Mouse (Mus musculus) central nervous system, embryonic 11.5 days (tissue): Measurements from ENCODE around the gene Mrps14. TPM values are rescaled to one million over a fixed set of nuclear protein-coding genes. Genes with fewer than 3 reads are reported as not detected.

ENCODE experiments used
- polyA plus RNA-seq: library from polyadenylated mRNA; depleted of rRNA; stranded (reverse); fragments of >200 nt; gene quantifications from 2 replicates; pipeline ENCODE4 v1.2.3, GENCODE M21; 2012; rRNA removed

Gene Mrps14
- polyA plus RNA-seq, result 65.9 and 66.5 TPM in 2 replicates

DNA sequence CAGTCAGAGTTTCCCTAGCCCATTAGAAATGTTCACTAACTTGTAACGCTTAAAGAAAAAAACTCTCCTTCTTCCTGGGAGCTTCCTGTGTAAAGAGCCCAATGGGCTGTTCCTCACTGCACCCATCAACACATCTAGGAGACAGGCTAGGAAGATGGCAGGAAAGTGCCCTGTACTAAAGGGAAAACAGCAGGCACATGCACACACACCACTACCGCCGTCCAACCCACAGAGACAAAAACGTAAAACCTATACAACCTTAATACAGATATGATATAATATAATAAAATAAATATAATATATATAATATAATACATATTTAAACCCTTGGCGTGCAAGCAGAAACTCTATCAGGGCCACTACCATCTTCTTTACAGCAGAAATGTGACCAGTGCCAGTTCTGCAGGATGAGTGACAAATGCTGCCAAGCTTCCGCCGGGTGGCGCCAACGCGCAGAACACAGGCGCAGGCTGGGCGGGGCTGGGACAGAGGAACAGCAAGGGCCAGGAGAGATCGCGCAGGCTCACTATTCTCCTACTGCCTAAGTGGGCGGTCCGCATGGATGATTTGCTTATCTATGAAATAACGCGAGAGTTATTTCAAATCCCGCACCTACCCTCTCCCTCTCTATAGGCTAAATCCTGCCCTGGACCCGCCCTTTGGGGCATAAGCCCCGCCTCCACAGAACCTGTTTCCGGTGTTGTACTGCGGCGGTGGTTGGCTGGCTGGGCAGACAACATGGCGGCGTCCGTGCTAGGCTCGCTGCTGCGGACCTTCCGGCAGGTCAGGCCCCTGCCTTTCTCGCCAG lies at the start of gene Mrps14:
Gene Mrps14 (plus strand): TSS at position 687 of the 808 bp plus-strand sequence.

GRCm38 (mm10) chr1:160153480-160153879 lies 41.5 kb upstream of the Mrps14 start, which contains the start of gene Tnn:
TSS of gene Tnn (minus strand) at chr1:160153580.

GRCm38 (mm10) chr1:160212703-160213669 lies 18.0 kb downstream of the Mrps14 start, which contains the start of gene Cacybp:
TSS of gene Cacybp (minus strand) at chr1:160212875.

Other genes with a start within 250 kb of the Mrps14 start
- gene 4930523C07Rik, start 150.8 kb upstream of the Mrps14 start, polyA plus RNA-seq, result 2.0 TPM in 2 replicates
- 0.22 TPM in 1 of 2 replicates, not detected in the other for gene Tnn, start 41.6 kb upstream of the Mrps14 start, polyA plus RNA-seq
- gene Cacybp, start 17.7 kb downstream of the Mrps14 start, polyA plus RNA-seq, result 107 and 136 TPM in 2 replicates